Mouse (Mus musculus) small intestine, adult 2 months (tissue): ENCODE data around the gene Elf5.

Experiments used
- CTCF ChIP-seq: fragments of 200-500 bp; IDR thresholded peaks from 2 replicates; pipeline ENCODE4 v1.5.1; 2012; ENCODE audit warnings: low read depth, mild to moderate bottlenecking, control low read depth, inconsistent platforms, low read length, moderate library complexity, mixed read lengths; ENCODE audit not compliant: insufficient replicate concordance, insufficient read length; ENCODE audit errors: extremely low read depth
- POLR2A ChIP-seq: fragments of 200-500 bp; IDR thresholded peaks from 2 replicates; pipeline ENCODE4 v1.6.1; 2012; ENCODE audit warnings: low read depth, mild to moderate bottlenecking, control low read depth, inconsistent platforms, low read length, moderate library complexity

DNA sequence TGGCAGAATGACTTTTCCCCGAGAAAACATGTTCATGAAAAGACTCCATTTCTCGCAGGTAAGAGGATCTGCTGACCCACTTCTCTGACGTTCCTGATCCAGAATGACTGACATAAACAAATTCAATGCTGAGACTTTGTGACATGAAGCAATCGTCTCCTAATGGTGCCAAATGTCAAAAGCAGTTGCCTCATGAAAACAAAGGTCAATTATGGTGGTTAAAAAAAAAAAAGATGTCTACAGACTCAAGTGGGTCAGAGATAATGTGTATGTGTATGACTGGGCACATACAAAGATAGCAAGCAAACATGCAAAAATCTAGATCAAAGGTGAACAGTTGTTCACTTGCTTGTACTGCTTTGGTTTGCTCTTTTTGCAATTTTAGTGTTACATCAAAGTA is 82.3 kb downstream of the Elf5 start:
- TF ChIP-seq CTCF (no peak), POLR2A (no peak)
